Mouse (Mus musculus): ENCODE results near the gene Hist1h2br.
A peak's percentile ranks its signal among the peaks of the same experiment; 100 is the strongest.
"Not testable (repeated sequence)": the region's sequence is repeated elsewhere in the genome, so short reads cannot be mapped to it uniquely, and the experiment has no call there.

Hist1h2br gene

DNA sequence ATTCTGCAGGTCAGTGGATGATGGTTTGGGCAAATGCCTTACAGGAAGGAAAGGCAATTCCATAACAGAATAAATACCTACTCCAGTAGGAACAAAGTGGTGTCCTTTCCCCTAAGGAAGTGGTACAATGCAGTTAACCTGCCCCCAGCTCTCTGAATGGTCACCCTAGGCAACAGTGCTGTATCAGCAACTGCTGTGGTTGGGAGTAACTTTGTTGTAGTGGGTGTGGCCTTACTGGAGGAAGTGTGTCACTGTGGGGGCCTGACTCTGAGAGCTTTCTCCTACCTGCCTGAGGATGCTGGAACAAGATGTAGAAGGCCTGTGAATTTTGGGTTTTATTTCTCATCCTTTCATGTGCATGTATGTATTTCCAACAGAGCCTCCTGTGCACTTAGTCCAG, 12.8 kb downstream of the Hist1h2br start:
- DNase-seq (ENCODE audit: low spot score) = not testable (repeated sequence)

DNA sequence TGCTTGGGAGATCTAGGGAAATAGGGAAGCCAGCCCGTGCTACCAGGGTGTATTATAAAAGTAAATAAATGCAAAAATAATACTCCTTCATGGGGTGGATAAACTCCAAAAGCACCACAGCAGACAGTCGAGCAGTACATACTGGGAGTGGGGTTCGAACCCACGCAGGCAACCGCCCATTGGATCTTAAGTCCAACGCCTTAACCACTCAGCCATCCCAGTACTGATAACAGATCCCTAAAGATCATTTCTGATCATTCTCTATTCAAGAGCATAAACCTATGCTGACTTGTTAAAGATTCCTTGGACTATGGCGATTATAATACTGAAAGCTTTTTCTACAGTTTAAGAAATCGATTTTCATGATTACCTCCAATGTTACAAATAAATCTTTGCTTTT, 14.3 kb downstream of the Hist1h2br start:
- no peak for DNase-seq (ENCODE audit: low spot score)

GRCm38 (mm10) chr13:21850696-21851095, 17.2 kb downstream of the Hist1h2br start:
- DNase-seq (ENCODE audit: low spot score) = not testable (repeated sequence)

GRCm38 (mm10) chr13:21852215-21852945, 18.8 kb downstream of the Hist1h2br start:
- DNase-seq (ENCODE audit: low spot score) = no peak

DNA sequence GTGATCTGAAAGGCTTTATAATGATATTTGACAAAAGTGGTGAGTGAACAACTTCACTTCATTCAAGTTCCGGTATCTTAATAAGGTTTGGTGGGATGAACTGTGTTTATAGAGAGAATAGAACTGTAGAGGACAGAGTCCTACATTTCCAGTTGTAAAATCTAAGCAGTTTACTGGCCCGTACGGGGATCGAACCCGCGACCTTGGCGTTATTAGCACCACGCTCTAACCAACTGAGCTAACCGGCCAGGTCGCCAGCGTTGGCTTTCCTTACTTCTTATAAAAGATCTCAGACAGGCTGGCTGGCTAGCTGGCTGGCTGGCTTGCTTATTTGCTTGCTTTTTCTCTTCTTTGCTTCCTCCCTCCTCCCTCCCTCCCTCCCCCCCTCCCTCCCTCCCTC, 21.6 kb downstream of the Hist1h2br start:
- peak; percentile 63 for DNase-seq (ENCODE audit: low spot score)

- DNase-seq (ENCODE audit: low spot score) = no peak
Observed at GRCm38 (mm10) chr13:21855698-21856162, 22.2 kb downstream of the Hist1h2br start.

- no peak for DNase-seq (ENCODE audit: low spot score)
Observed at GRCm38 (mm10) chr13:21861608-21862007, 28.1 kb downstream of the Hist1h2br start.

- not testable (repeated sequence) for DNase-seq (ENCODE audit: low spot score)
Observed at GRCm38 (mm10) chr13:21865503-21865902, 32.0 kb downstream of the Hist1h2br start.

GRCm38 (mm10) chr13:21880735-21881134, 47.2 kb downstream of the Hist1h2br start:
- no peak for DNase-seq (ENCODE audit: low spot score)

DNA sequence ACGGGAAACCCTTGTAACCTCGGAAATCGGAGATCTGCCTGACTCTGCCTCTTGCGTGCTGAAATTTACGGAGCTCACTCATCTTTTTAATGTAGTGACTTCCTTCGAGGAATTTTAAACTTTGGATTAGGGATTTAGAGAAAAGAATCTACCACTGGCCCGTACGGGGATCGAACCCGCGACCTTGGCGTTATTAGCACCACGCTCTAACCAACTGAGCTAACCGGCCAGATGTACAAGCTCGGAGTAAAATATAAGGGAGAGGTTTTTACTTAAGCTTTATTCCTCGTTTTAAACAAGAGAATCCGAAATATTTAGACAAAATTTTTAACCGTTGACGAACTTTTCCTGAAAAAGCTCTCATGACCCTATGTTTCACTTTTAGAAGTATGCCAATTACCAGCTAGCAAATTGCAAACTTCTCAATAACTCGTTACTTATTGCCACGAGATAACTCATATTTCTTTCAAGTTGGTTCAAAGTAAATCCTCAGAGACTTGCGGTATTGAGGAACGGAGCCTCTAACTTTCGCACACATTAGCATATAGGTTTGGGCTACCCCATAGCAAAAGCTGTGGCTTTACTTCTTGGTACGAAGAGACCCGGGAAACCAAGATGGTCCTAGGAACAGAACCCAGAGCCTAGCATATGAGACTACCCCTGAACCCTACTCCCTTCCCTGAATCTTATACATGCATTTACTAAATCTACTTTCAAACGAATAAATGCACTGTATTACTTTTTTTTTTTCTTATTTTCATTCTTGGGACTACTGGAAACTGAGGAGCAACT, 48.5 kb downstream of the Hist1h2br start:
- no peak for DNase-seq (ENCODE audit: low spot score)

DNA sequence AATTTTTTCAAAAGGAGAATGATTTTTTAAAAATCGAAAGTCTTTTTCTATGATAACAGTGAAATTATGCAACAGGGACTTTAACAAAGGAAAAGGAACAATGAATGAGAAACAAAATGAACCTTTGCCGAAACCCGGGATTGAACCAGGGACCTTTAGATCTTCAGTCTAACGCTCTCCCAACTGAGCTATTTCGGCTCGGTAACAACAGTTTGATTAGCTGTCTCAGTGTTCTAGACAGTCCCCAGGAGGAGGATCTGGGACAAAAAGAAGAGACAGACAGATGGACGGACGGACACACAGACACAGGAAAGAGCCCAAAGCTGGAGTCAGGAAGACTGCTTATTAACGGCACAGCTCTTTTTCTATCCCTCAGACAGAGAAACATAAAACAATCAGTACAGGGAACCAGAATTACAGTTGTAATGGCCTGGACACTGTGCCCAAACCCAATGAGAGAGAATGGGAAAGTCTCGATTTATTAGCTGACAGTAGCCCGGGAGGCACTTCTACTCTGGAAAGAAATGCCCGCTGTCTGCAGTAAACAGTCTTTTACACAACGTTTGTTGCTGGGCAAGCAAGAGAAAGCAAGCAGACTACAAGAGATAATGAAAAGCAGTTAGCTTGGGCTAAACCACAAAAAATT, 49.3 kb downstream of the Hist1h2br start:
- no peak for DNase-seq (ENCODE audit: low spot score)

- no peak for DNase-seq (ENCODE audit: low spot score)
Observed at GRCm38 (mm10) chr13:21883407-21883806, 49.9 kb downstream of the Hist1h2br start.

- no peak for DNase-seq (ENCODE audit: low spot score)
Observed at GRCm38 (mm10) chr13:21884586-21884985, 51.0 kb downstream of the Hist1h2br start.

All from testis, postnatal 10 days (tissue).